Mouse (Mus musculus): ENCODE data around the gene Klhl18. TPM values are rescaled to one million over a fixed set of nuclear protein-coding genes. Genes with fewer than 3 reads are reported as not detected.

Klhl18 gene
- polyA plus RNA-seq, 1 experiment from 2014 or later: 7.5 TPM

DNA sequence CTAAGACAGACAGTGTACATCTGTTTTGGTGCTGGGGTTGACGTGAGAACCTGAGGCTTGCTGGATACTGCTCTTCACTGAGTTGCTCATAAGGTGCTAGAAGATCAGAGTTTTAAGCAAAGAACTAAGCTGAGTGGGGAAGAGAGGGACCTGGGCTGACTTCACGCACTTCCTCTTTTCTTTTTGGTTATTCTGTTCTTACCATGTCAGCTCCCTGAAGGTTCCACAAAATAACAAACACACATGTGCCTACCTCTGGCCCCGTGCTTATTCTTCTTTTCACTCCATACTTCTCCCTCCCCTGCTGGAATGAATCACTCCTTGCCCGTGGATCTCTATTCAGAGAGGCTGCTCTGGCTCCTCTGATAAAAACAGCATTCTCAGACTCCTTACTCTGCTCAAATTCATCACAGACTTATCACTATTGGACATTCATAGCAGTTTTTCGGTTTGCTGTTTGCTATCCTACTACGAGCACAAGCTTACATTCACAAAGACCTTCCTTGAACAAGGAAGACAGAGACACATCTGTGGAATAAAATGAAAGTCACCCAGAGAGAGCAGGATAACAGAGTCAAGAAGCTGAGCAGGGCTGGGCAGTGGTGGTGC is 12.4 kb downstream of the Klhl18 start:
- no peaks in the 10 kb centered on the region for H3K9me3 ChIP-seq (replicated peaks; ENCODE audit: control insufficient read depth, low read length)
- H3K4me3 ChIP-seq (ENCODE audit: low read depth, low read length): no peak overlapping the region
- WGBS: 85% methylated on average over 6 of the region's 6 CpGs
- H3K36me3 ChIP-seq (replicated peaks; ENCODE audit: control insufficient read depth, insufficient read depth, low read depth, low read length): no peaks in the 10 kb centered on the region
- H3K4me2 ChIP-seq (ENCODE audit: low read depth, low read length): no peak overlapping the region
- ATAC-seq (replicated peaks; ENCODE audit: insufficient number of reproducible peaks, low FRiP score, low TSS enrichment, low read depth) (no peak), DNase-seq (ENCODE audit: low spot score) (no peak)
- no peak overlapping the region for H3K27ac ChIP-seq (replicated peaks; ENCODE audit: low read depth, low read length)
- no peak overlapping the region for H3K9ac ChIP-seq (replicated peaks; ENCODE audit: low read length)
- no peaks in the 10 kb centered on the region for H3K4me1 ChIP-seq (ENCODE audit: control insufficient read depth, insufficient read depth, low read length)
- no peaks in the 10 kb centered on the region for H3K27me3 ChIP-seq (ENCODE audit: control insufficient read depth, insufficient read depth, low read length)

GRCm38 (mm10) chr9:110462321-110462720 is 14.2 kb downstream of the Klhl18 start:
- H3K9ac ChIP-seq (replicated peaks; ENCODE audit: low read length): no peak overlapping the region
- H3K4me3 ChIP-seq (ENCODE audit: low read depth, low read length): no peak overlapping the region
- no peaks in the 10 kb centered on the region for H3K9me3 ChIP-seq (replicated peaks; ENCODE audit: control insufficient read depth, low read length)
- no peak for ATAC-seq (replicated peaks; ENCODE audit: insufficient number of reproducible peaks, low FRiP score, low TSS enrichment, low read depth)
- no peak for DNase-seq (ENCODE audit: low spot score)
- no peak overlapping the region for H3K4me2 ChIP-seq (ENCODE audit: low read depth, low read length)
- H3K4me1 ChIP-seq (ENCODE audit: control insufficient read depth, insufficient read depth, low read length): no peaks in the 10 kb centered on the region
- WGBS: 76% methylated on average over 7 of the region's 7 CpGs
- no peak overlapping the region for H3K27ac ChIP-seq (replicated peaks; ENCODE audit: low read depth, low read length)
- no peaks in the 10 kb centered on the region for H3K27me3 ChIP-seq (ENCODE audit: control insufficient read depth, insufficient read depth, low read length)
- no peaks in the 10 kb centered on the region for H3K36me3 ChIP-seq (replicated peaks; ENCODE audit: control insufficient read depth, insufficient read depth, low read depth, low read length)

DNA sequence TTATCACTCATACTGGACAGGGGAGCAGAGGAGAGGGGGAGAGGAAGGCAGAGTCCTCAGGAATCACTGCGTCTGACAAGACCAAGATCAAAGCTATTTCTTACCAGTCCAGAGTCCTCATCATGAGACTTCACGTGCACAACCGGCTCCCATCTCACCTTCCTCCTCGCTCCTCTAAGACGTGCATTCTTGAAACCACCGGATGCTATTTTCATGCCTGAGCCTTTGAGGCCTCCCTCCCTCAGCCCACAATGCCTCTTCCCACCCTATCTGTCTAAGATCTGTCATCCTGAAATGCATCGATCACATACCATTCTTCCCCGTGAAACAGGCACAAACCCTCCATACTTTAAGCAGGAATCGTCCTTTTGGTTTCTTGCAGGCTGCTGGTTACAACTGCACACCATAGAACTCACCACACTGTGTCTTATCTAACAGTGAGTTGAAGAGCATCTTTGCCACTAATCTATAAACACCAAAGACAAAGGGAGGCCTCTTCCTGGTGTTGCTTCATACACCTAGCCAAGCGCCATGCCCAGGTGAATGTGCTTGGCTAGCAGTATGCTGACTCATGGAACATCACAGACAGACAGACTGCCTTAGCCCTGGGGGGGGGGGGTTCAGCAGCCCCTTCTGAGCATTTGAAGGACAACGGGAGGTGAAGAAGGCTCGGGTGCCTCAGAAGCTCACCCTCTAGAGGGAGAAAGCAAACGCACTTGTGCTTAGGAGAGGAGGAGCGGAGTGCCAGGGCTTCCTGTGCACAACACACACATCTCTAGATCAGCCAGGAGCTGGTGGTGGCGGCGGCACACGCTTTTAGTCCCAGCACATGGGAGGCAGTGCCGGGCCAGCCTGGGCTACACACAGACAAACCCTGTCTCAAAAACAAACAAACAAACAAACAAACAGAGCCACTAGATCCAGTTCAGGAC is 15.3 kb downstream of the Klhl18 start:
- Histone ChIP-seq H3K9ac (replicated peaks; ENCODE audit: low read length) (no peak overlapping the region), H3K4me2 (ENCODE audit: low read depth, low read length) (no peak overlapping the region), H3K27me3 (ENCODE audit: control insufficient read depth, insufficient read depth, low read length) (no peaks in the 10 kb centered on the region), H3K4me3 (ENCODE audit: low read depth, low read length) (no peak overlapping the region), H3K36me3 (replicated peaks; ENCODE audit: control insufficient read depth, insufficient read depth, low read depth, low read length) (no peaks in the 10 kb centered on the region), H3K4me1 (ENCODE audit: control insufficient read depth, insufficient read depth, low read length) (no peaks in the 10 kb centered on the region), H3K27ac (replicated peaks; ENCODE audit: low read depth, low read length) (no peak overlapping the region), H3K9me3 (replicated peaks; ENCODE audit: control insufficient read depth, low read length) (no peaks in the 10 kb centered on the region)
- DNase-seq (ENCODE audit: low spot score) (no peak), ATAC-seq (replicated peaks; ENCODE audit: insufficient number of reproducible peaks, low FRiP score, low TSS enrichment, low read depth) (no peak)
- 89% methylated on average over 18 of the region's 18 CpGs for WGBS

DNA sequence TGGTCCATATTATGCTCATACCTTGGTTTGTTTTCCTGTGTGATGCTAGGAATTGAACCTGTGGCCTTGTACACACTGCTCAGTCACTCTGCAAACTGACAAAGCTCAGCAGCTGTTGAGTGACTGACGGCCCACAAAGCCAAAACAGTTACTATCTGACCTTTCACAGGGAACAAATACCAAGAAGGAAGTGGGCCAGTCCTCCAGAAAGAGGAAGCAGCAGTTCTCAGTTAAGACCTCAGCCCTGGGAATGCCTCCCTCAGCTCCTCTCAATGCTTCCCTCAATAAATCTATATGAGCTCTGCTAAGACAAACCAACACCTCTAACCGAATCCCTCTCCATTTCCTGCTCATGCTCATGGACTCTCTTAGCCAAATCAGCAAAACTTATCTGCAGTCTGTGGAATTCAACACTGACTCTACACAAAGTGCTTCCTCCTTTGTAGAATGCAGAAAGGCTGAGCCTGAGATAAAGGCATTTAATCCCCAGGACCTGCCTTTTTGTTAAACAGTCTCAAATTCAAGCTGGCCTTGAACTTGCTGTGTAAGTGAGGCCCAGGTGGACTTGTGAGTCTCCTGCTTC is 17.3 kb downstream of the Klhl18 start:
- Histone ChIP-seq H3K36me3 (replicated peaks; ENCODE audit: control insufficient read depth, insufficient read depth, low read depth, low read length) (no peaks in the 10 kb centered on the region), H3K9ac (replicated peaks; ENCODE audit: low read length) (no peak overlapping the region), H3K9me3 (replicated peaks; ENCODE audit: control insufficient read depth, low read length) (no peaks in the 10 kb centered on the region), H3K4me2 (ENCODE audit: low read depth, low read length) (no peak overlapping the region), H3K4me3 (ENCODE audit: low read depth, low read length) (no peak overlapping the region), H3K4me1 (ENCODE audit: control insufficient read depth, insufficient read depth, low read length) (no peaks in the 10 kb centered on the region), H3K27ac (replicated peaks; ENCODE audit: low read depth, low read length) (no peak overlapping the region), H3K27me3 (ENCODE audit: control insufficient read depth, insufficient read depth, low read length) (no peaks in the 10 kb centered on the region)
- ATAC-seq (replicated peaks; ENCODE audit: insufficient number of reproducible peaks, low FRiP score, low TSS enrichment, low read depth) (no peak), DNase-seq (ENCODE audit: low spot score) (no peak)
- 72% methylated on average over 2 of the region's 2 CpGs for WGBS

DNA sequence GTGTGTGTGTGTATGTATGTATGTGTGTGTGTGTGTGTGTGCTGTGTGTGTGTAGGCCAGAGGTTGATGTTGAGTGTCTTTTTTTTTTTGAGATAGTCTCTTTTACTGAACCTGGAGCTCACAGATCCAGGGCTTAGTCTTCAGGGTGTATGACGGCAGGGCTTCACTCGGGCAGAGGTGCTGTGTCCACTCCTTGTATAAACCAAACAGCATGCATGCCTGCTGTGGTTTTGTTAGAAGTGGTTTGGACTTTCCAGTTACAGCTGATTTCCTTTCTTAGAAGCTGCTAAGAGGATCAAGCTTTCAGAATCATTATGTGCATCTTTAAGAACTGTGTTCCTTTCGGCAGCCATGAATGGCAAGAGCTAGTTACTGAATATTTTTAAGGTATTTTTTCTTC is 18.6 kb downstream of the Klhl18 start:
- 80% methylated on average over 3 of the region's 3 CpGs for WGBS
- no peak overlapping the region for H3K9ac ChIP-seq (replicated peaks; ENCODE audit: low read length)
- ATAC-seq (replicated peaks; ENCODE audit: insufficient number of reproducible peaks, low FRiP score, low TSS enrichment, low read depth) (no peak), DNase-seq (ENCODE audit: low spot score) (no peak)
- H3K36me3 ChIP-seq (replicated peaks; ENCODE audit: control insufficient read depth, insufficient read depth, low read depth, low read length): no peaks in the 10 kb centered on the region
- no peak overlapping the region for H3K27ac ChIP-seq (replicated peaks; ENCODE audit: low read depth, low read length)
- no peak overlapping the region for H3K4me3 ChIP-seq (ENCODE audit: low read depth, low read length)
- H3K27me3 ChIP-seq (ENCODE audit: control insufficient read depth, insufficient read depth, low read length): no peaks in the 10 kb centered on the region
- no peaks in the 10 kb centered on the region for H3K4me1 ChIP-seq (ENCODE audit: control insufficient read depth, insufficient read depth, low read length)
- H3K9me3 ChIP-seq (replicated peaks; ENCODE audit: control insufficient read depth, low read length): no peaks in the 10 kb centered on the region
- no peak overlapping the region for H3K4me2 ChIP-seq (ENCODE audit: low read depth, low read length)

GRCm38 (mm10) chr9:110452523-110452922 is 24.0 kb downstream of the Klhl18 start:
- Histone ChIP-seq H3K27ac (replicated peaks; ENCODE audit: low read depth, low read length) (no peak overlapping the region), H3K9me3 (replicated peaks; ENCODE audit: control insufficient read depth, low read length) (no peaks in the 10 kb centered on the region), H3K4me1 (ENCODE audit: control insufficient read depth, insufficient read depth, low read length) (no peaks in the 10 kb centered on the region; the same call in 1 of the 2 replicates), H3K36me3 (replicated peaks; ENCODE audit: control insufficient read depth, insufficient read depth, low read depth, low read length) (no peaks in the 10 kb centered on the region), H3K4me2 (ENCODE audit: low read depth, low read length) (no peak overlapping the region), H3K9ac (replicated peaks; ENCODE audit: low read length) (no peak overlapping the region), H3K4me3 (ENCODE audit: low read depth, low read length) (no peak overlapping the region), H3K27me3 (ENCODE audit: control insufficient read depth, insufficient read depth, low read length) (no peaks in the 10 kb centered on the region)
- ATAC-seq (replicated peaks; ENCODE audit: insufficient number of reproducible peaks, low FRiP score, low TSS enrichment, low read depth) (no peak), DNase-seq (ENCODE audit: low spot score) (no peak)
- 74% methylated on average over 3 of the region's 3 CpGs for WGBS

DNA sequence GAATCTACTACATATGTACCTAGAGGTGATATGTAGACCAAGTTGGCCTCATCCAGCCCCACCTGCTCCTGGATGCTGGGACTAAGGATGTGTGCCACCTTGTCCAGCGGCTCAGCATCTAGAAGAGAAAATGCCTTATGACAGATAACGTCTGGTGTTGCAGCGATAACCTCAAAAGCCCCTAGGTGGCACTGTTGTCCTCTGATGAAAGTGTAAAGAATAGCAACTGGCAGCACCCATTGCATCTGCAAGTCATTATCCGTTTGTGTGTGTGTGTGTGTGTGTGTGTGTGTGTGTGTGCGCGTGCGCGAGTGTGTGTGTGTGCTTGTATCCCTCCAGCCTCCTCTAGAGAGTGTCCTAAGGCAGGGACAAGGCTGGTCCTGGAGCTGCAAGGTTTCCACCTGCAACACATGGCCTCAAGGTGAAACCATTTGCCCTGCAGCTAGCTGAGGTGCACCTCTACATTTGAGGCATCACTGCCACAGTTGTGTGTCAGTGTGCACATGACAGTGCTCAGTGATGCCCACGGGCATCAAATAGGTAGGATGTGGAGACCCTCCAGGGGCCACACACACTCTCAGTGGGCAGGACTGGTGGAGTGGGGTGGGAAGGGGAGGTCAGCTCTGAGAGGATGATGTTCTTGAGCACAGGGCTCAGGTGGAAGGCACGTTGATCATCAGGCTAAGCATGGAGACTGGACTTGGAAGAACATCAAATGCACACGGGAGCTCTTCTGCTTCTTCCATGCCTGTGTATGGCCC is 27.5 kb downstream of the Klhl18 start:
- Histone ChIP-seq H3K36me3 (replicated peaks; ENCODE audit: control insufficient read depth, insufficient read depth, low read depth, low read length) (no peaks in the 10 kb centered on the region), H3K4me2 (ENCODE audit: low read depth, low read length) (no peak overlapping the region), H3K9me3 (replicated peaks; ENCODE audit: control insufficient read depth, low read length) (no peaks in the 10 kb centered on the region), H3K27ac (replicated peaks; ENCODE audit: low read depth, low read length) (no peak overlapping the region), H3K27me3 (ENCODE audit: control insufficient read depth, insufficient read depth, low read length) (no peaks in the 10 kb centered on the region), H3K9ac (replicated peaks; ENCODE audit: low read length) (no peak overlapping the region), H3K4me1 (ENCODE audit: control insufficient read depth, insufficient read depth, low read length) (no peaks in the 10 kb centered on the region; the same call in 1 of the 2 replicates), H3K4me3 (ENCODE audit: low read depth, low read length) (no peak overlapping the region)
- 32% methylated on average over 11 of the region's 11 CpGs for WGBS
- DNase-seq (ENCODE audit: low spot score) (peak; percentile 95), ATAC-seq (replicated peaks; ENCODE audit: insufficient number of reproducible peaks, low FRiP score, low TSS enrichment, low read depth) (peak; percentile 85)
